Mouse (Mus musculus) hindbrain, embryonic 15.5 days (tissue): ENCODE measurements at regions not wholly inside any gene's neighbourhood (a gene's known extent, or its start where the extent isn't known, plus 50 kb on each side); places are given as distances from the start of the nearest gene placed in this dataset.

Source experiments
- ATAC-seq: fragments of 200-750 bp; cut with Nextera tagmentation; 2 replicates; pipeline ENCODE4 v1.8.0; 2017; ENCODE audit warnings: low read depth, moderate number of reproducible peaks, moderate TSS enrichment; ENCODE audit not compliant: low FRiP score
- H3K27ac ChIP-seq: fragments of 300-500 bp; sonication (generic); replicated peaks from 2 replicates; pipeline ENCODE4 v1.5.1; 2015; ENCODE audit warnings: mild to moderate bottlenecking, inconsistent platforms
- H3K27me3 ChIP-seq: fragments of 300-500 bp; sonication (generic); 2 replicates; pipeline ENCODE4 v1.6.1; 2015; ENCODE audit warnings: control low read depth, inconsistent platforms
- H3K36me3 ChIP-seq: fragments of 300-500 bp; sonication (generic); 2 replicates; pipeline ENCODE4 v1.6.1; 2015; ENCODE audit warnings: control low read depth, inconsistent platforms
- H3K4me1 ChIP-seq: fragments of 300-500 bp; sonication (generic); replicated peaks from 2 replicates; pipeline ENCODE4 v1.6.1; 2015; ENCODE audit warnings: control low read depth, inconsistent platforms
- H3K4me2 ChIP-seq: fragments of 300-500 bp; sonication (generic); 2 replicates; pipeline ENCODE4 v1.6.1; 2015; ENCODE audit warnings: moderate library complexity, mild to moderate bottlenecking, inconsistent platforms
- H3K4me3 ChIP-seq: fragments of 300-500 bp; sonication (generic); 2 replicates; pipeline ENCODE4 v1.5.1; 2015; ENCODE audit warnings: mild to moderate bottlenecking, inconsistent platforms
- H3K9ac ChIP-seq: fragments of 300-500 bp; sonication (generic); 2 replicates; pipeline ENCODE4 v1.6.1; 2015; ENCODE audit warnings: inconsistent platforms
- H3K9me3 ChIP-seq: fragments of 300-500 bp; sonication (generic); 2 replicates; pipeline ENCODE4 v1.6.1; 2016; ENCODE audit warnings: control low read depth, inconsistent platforms
- WGBS: fragments of 180-500 bp; shearing (Covaris S2); methylation state at CpG from one replicate; pipeline ENCODE4 v1.1.7; 2015; 5-methylcytosine and 5-hydroxymethylcytosine counted together

GRCm38 (mm10) chr12:107539683-107540082 lies 51.3 kb downstream of the 3110018I06Rik start:
- no peak for ATAC-seq
- H3K27me3 ChIP-seq = no peaks in the 10 kb centered on the region
- H3K4me2 ChIP-seq = no peak overlapping the region

GRCm38 (mm10) chr12:107541196-107541595 lies 52.8 kb downstream of the 3110018I06Rik start:
- H3K9ac ChIP-seq = no peak overlapping the region
- no peak overlapping the region for H3K27ac ChIP-seq
- H3K9me3 ChIP-seq = no peaks in the 10 kb centered on the region
- H3K27me3 ChIP-seq = no peaks in the 10 kb centered on the region
- no peak overlapping the region for H3K4me2 ChIP-seq
- no peak for ATAC-seq
- no peaks in the 10 kb centered on the region for H3K4me1 ChIP-seq
- 64% methylated on average over 5 of the region's 5 CpGs for WGBS
- no peaks in the 10 kb centered on the region for H3K36me3 ChIP-seq
- H3K4me3 ChIP-seq = no peak overlapping the region

More at GRCm38 (mm10) chr12:107539683-107540082, 51.3 kb downstream of the 3110018I06Rik start:
- Histone ChIP-seq H3K4me3 (no peak overlapping the region), H3K27ac (no peak overlapping the region), H3K4me1 (no peaks in the 10 kb centered on the region), H3K36me3 (no peaks in the 10 kb centered on the region), H3K9me3 (no peaks in the 10 kb centered on the region), H3K9ac (no peak overlapping the region)
- WGBS = 84% methylated on average over 3 of the region's 3 CpGs

GRCm38 (mm10) chr12:107547194-107547885 lies 58.9 kb downstream of the 3110018I06Rik start:
- WGBS = 45% methylated on average over 5 of the region's 5 CpGs
- peaks cover 8% of the 10 kb centered on the region; the same call in 1 of the 2 replicates for H3K4me1 ChIP-seq
- no peak overlapping the region for H3K4me3 ChIP-seq
- H3K36me3 ChIP-seq = no peaks in the 10 kb centered on the region
- H3K4me2 ChIP-seq = no peak overlapping the region
- no peak overlapping the region for H3K9ac ChIP-seq
- H3K27ac ChIP-seq = no peak overlapping the region
- no peak for ATAC-seq
- H3K27me3 ChIP-seq = no peaks in the 10 kb centered on the region
- no peaks in the 10 kb centered on the region for H3K9me3 ChIP-seq

GRCm38 (mm10) chr12:107547886-107548448 lies 59.5 kb downstream of the 3110018I06Rik start:
- no peak overlapping the region for H3K4me2 ChIP-seq
- peaks cover 8% of the 10 kb centered on the region; the same call in 1 of the 2 replicates for H3K4me1 ChIP-seq
- H3K9me3 ChIP-seq = no peaks in the 10 kb centered on the region
- H3K27ac ChIP-seq = no peak overlapping the region
- H3K4me3 ChIP-seq = no peak overlapping the region
- no peaks in the 10 kb centered on the region for H3K27me3 ChIP-seq
- 66% methylated on average over 3 of the region's 3 CpGs for WGBS
- no peak overlapping the region for H3K9ac ChIP-seq
- H3K36me3 ChIP-seq = no peaks in the 10 kb centered on the region
- peak; percentile 63; the same call in 1 of the 2 replicates for ATAC-seq

GRCm38 (mm10) chr12:107549452-107550296 lies 61.2 kb downstream of the 3110018I06Rik start:
- H3K4me3 ChIP-seq = no peak overlapping the region
- ATAC-seq = peak; percentile 50; the same call in 1 of the 2 replicates
- H3K27ac ChIP-seq = no peak overlapping the region

GRCm38 (mm10) chr12:107559191-107559590 lies 70.8 kb downstream of the 3110018I06Rik start:
- Histone ChIP-seq H3K4me2 (no peak overlapping the region), H3K4me3 (no peak overlapping the region), H3K27me3 (no peaks in the 10 kb centered on the region), H3K9me3 (no peaks in the 10 kb centered on the region), H3K36me3 (no peaks in the 10 kb centered on the region), H3K4me1 (no peaks in the 10 kb centered on the region), H3K9ac (no peak overlapping the region), H3K27ac (no peak overlapping the region)
- no peak for ATAC-seq
- 99% methylated on average over 4 of the region's 4 CpGs for WGBS

More at GRCm38 (mm10) chr12:107549452-107550296, 61.2 kb downstream of the 3110018I06Rik start:
- 0 out of 2 replicates have a peak overlapping the region, but pooled peaks have one; percentile 24 for H3K4me2 ChIP-seq
- no peaks in the 10 kb centered on the region for H3K9me3 ChIP-seq
- no peaks in the 10 kb centered on the region for H3K27me3 ChIP-seq
- 50% methylated on average over 25 of the region's 25 CpGs for WGBS
- H3K36me3 ChIP-seq = no peaks in the 10 kb centered on the region
- no peak overlapping the region for H3K9ac ChIP-seq
- peaks cover 8% of the 10 kb centered on the region; the same call in 1 of the 2 replicates for H3K4me1 ChIP-seq

GRCm38 (mm10) chr12:107560100-107560499 lies 71.7 kb downstream of the 3110018I06Rik start:
- H3K4me3 ChIP-seq = no peak overlapping the region
- H3K9ac ChIP-seq = no peak overlapping the region
- H3K27ac ChIP-seq = no peak overlapping the region
- no peaks in the 10 kb centered on the region for H3K36me3 ChIP-seq
- H3K9me3 ChIP-seq = no peaks in the 10 kb centered on the region
- no peaks in the 10 kb centered on the region for H3K27me3 ChIP-seq
- ATAC-seq = no peak
- H3K4me2 ChIP-seq = no peak overlapping the region
- no peaks in the 10 kb centered on the region for H3K4me1 ChIP-seq

- Histone ChIP-seq H3K27ac (no peak overlapping the region), H3K4me2 (no peak overlapping the region), H3K27me3 (no peaks in the 10 kb centered on the region), H3K4me1 (no peaks in the 10 kb centered on the region), H3K9ac (no peak overlapping the region), H3K36me3 (no peaks in the 10 kb centered on the region), H3K9me3 (no peaks in the 10 kb centered on the region), H3K4me3 (no peak overlapping the region)
- whole genome bisulfite sequencing = 97% methylated on average over 4 of the region's 4 CpGs
- no peak for ATAC-seq
These were observed 84.2 kb downstream of the 3110018I06Rik start for GRCm38 (mm10) chr12:107572586-107572985.

GRCm38 (mm10) chr12:107579508-107579907 lies 91.1 kb downstream of the 3110018I06Rik start:
- H3K27ac ChIP-seq = no peak overlapping the region
- 71% methylated on average over 5 of the region's 5 CpGs for WGBS
- no peak for ATAC-seq
- no peak overlapping the region for H3K9ac ChIP-seq
- H3K9me3 ChIP-seq = no peaks in the 10 kb centered on the region
- no peak overlapping the region for H3K4me2 ChIP-seq
- H3K36me3 ChIP-seq = no peaks in the 10 kb centered on the region
- H3K4me3 ChIP-seq = no peak overlapping the region
- H3K4me1 ChIP-seq = no peaks in the 10 kb centered on the region
- no peaks in the 10 kb centered on the region for H3K27me3 ChIP-seq

GRCm38 (mm10) chr12:107583151-107583720 lies 94.8 kb downstream of the 3110018I06Rik start:
- Histone ChIP-seq H3K27me3 (no peaks in the 10 kb centered on the region), H3K9ac (no peak overlapping the region), H3K27ac (no peak overlapping the region), H3K9me3 (no peaks in the 10 kb centered on the region), H3K4me3 (no peak overlapping the region), H3K36me3 (no peaks in the 10 kb centered on the region), H3K4me1 (0 out of 2 replicates have a peak, but pooled peaks cover 4% of the 10 kb centered on the region), H3K4me2 (no peak overlapping the region)
- no peak for ATAC-seq
- 54% methylated on average over 11 of the region's 11 CpGs for WGBS

- Histone ChIP-seq H3K27me3 (no peaks in the 10 kb centered on the region), H3K36me3 (no peaks in the 10 kb centered on the region), H3K4me1 (0 out of 2 replicates have a peak, but pooled peaks cover 4% of the 10 kb centered on the region), H3K27ac (no peak overlapping the region), H3K9ac (no peak overlapping the region), H3K9me3 (no peaks in the 10 kb centered on the region), H3K4me3 (no peak overlapping the region), H3K4me2 (no peak overlapping the region)
- 43% methylated on average over 9 of the region's 9 CpGs for WGBS
- no peak for ATAC-seq
These were observed 97.3 kb downstream of the 3110018I06Rik start for GRCm38 (mm10) chr12:107585696-107586225.
